22 mouse cellular contexts compared by ENCODE assay signal in genomic region chr10:76493527-76493926, GRCm38 (mm10). TPM values are rescaled to one million over a fixed set of nuclear protein-coding genes. Genes with fewer than 3 reads are reported as not detected.
DNase-seq lines count a peak whose midpoint lies in the region; ATAC-seq and TF ChIP-seq lines count a peak whose summit lies in the region.
"Had no signal": no experiment of that assay in that cellular context is flagged by ENCODE, and none has a peak within 500 bp of the region (broad histone marks: within the 10 kb centered on the region; RNA-seq: fewer than 3 reads in every experiment).

No protein-coding gene starts in this region.

- H3K4me3 ChIP-seq in liver, embryonic 14.5 days (ENCODE audit: insufficient read depth in 1 of 2, low read depth in 2 of 2, low read length in 2 of 2) = no peak overlapping the region
- H3K4me3 ChIP-seq: embryonic facial prominence, embryonic 12.5 days; hindbrain, embryonic 12.5 days; intestine, embryonic 15.5 days had no signal

- peaks cover 0 to 13% of the 10 kb centered on the region in 2 experiments; a peak in 2 of 4 replicates for H3K4me1 ChIP-seq in liver, embryonic 14.5 days (replicated peaks; ENCODE audit: control insufficient read depth in 2 of 2, insufficient read depth in 2 of 2, low read length in 1 of 2)
- H3K4me1 ChIP-seq: embryonic facial prominence, embryonic 12.5 days; hindbrain, embryonic 12.5 days; intestine, embryonic 15.5 days had no signal

- DNase-seq in frontal cortex, postnatal 10 days (ENCODE audit: low spot score in 2 of 2) = no peak
- DNase-seq in 3T3-L1 (ENCODE audit: low read depth, low spot score) (peak; percentile 8), adipocyte (ENCODE audit: low spot score) (no peak)
- DNase-seq in brain, adult 2 months (ENCODE audit: low read depth, low spot score) = peak; percentile 29
- peak; percentile 36 to 37 (median 36) for DNase-seq in liver, embryonic 14.5 days (ENCODE audit: low read depth in 3 of 3, low spot score in 3 of 3)
- no peak for DNase-seq in testis, postnatal 14 days (ENCODE audit: low spot score)
- no peak for DNase-seq in retina, embryonic 14.5 days (ENCODE audit: low spot score)
- DNase-seq: adrenal gland, postnatal 14 days; cerebellum, postnatal 14 days; gastrocnemius, postnatal 25 days; kidney, postnatal 10 days; layer of hippocampus, adult 9-11 months; lung, adult 18-20 months; right cerebral cortex, postnatal 25 days; thymus, adult 2 months had no signal

- no peak overlapping the region for H3K27ac ChIP-seq in liver, embryonic 14.5 days
- H3K27ac ChIP-seq: embryonic facial prominence, embryonic 12.5 days; hindbrain, embryonic 12.5 days; intestine, embryonic 15.5 days; macrophage had no signal

- H3K9ac ChIP-seq in liver, embryonic 14.5 days (replicated peaks) = no peak overlapping the region
- H3K9ac ChIP-seq: embryonic facial prominence, embryonic 12.5 days; hindbrain, embryonic 12.5 days; intestine, embryonic 15.5 days had no signal

- 28% methylated on average over 1 of the region's 1 CpGs for WGBS in liver, embryonic 14.5 days (ENCODE audit: insufficient replicate concordance)

- H3K27me3 ChIP-seq in liver, embryonic 14.5 days (ENCODE audit: control insufficient read depth, insufficient read depth, low read length) = no peaks in the 10 kb centered on the region
- H3K27me3 ChIP-seq: embryonic facial prominence, embryonic 12.5 days; hindbrain, embryonic 12.5 days; intestine, embryonic 15.5 days had no signal

- TF ChIP-seq EP300 in liver, embryonic 14.5 days (IDR thresholded peaks at IDR 0.05; ENCODE audit: low read depth) = no peak

- peak; percentile 39; the same call in 1 of the 2 replicates for TF ChIP-seq CTCF in liver, embryonic 14.5 days (IDR thresholded peaks at IDR 0.05; ENCODE audit: low read depth)

- H3K9me3 ChIP-seq in liver, embryonic 14.5 days (ENCODE audit: control insufficient read depth, low read length) = no peaks in the 10 kb centered on the region
- H3K9me3 ChIP-seq: embryonic facial prominence, embryonic 12.5 days; hindbrain, embryonic 12.5 days; intestine, embryonic 15.5 days had no signal

- no peak overlapping the region for H3K4me2 ChIP-seq in liver, embryonic 14.5 days (ENCODE audit: low read depth)
- H3K4me2 ChIP-seq: embryonic facial prominence, embryonic 12.5 days; hindbrain, embryonic 12.5 days; intestine, embryonic 15.5 days had no signal

- ATAC-seq in frontal cortex, adult (ENCODE audit: low TSS enrichment) = peak; percentile 50; the same call in 1 of the 2 replicates
- ATAC-seq in liver, embryonic 14.5 days (ENCODE audit: insufficient read depth) = peak; percentile 79
- ATAC-seq: intestine, embryonic 15.5 days; midbrain, embryonic 16.5 days had no signal

- H3K36me3 ChIP-seq in liver, embryonic 14.5 days (replicated peaks; ENCODE audit: control insufficient read depth, insufficient read depth, low read depth) = peaks cover 19% of the 10 kb centered on the region

RNA-seq across cellular contexts. Expression of gene Ybey, which starts 24.6 kb away (rescaled TPM):
- 1.1 and 1.5 TPM in 2 replicates for polyA plus RNA-seq in liver, embryonic 14.5 days (2012; rRNA removed)
- polyA plus RNA-seq in liver, embryonic 14.5 days (2014; fragmentation: Nextera tagmentation; extraction: Ambion mirVana) = 1.8 TPM in 2 replicates

RNA-seq across cellular contexts. Expression of gene Mcm3ap, which starts 24.8 kb away (rescaled TPM):
- 8.7 and 12.5 TPM in 2 replicates for polyA plus RNA-seq in liver, embryonic 14.5 days (2012; rRNA removed)
- 23.4 and 24.7 TPM in 2 replicates for polyA plus RNA-seq in liver, embryonic 14.5 days (2014; fragmentation: Nextera tagmentation; extraction: Ambion mirVana)

RNA-seq across cellular contexts. Expression of gene Lss, which starts 37.9 kb away (rescaled TPM):
- polyA plus RNA-seq in liver, embryonic 14.5 days (2012; rRNA removed) = 26.0 and 31.7 TPM in 2 replicates
- 45.2 and 46.6 TPM in 2 replicates for polyA plus RNA-seq in liver, embryonic 14.5 days (2014; fragmentation: Nextera tagmentation; extraction: Ambion mirVana)

RNA-seq across cellular contexts. Expression of gene 2610028H24Rik, which starts 44.6 kb away (rescaled TPM):
- polyA plus RNA-seq in liver, embryonic 14.5 days (2012; rRNA removed) = not detected in 2 replicates
- polyA plus RNA-seq in liver, embryonic 14.5 days (2014; fragmentation: Nextera tagmentation; extraction: Ambion mirVana) = not detected in 2 replicates
- polyA plus RNA-seq: embryonic facial prominence, embryonic 12.5 days; heart, embryonic 14.5 days; hindbrain, embryonic 12.5 days; intestine, embryonic 15.5 days; macrophage; midbrain, embryonic 16.5 days had no signal

RNA-seq across cellular contexts. Expression of gene Pcnt, which starts 50.9 kb away (rescaled TPM):
- polyA plus RNA-seq in liver, embryonic 14.5 days (2012; rRNA removed) = 9.9 and 19.9 TPM in 2 replicates
- 9.3 and 11.6 TPM in 2 replicates for polyA plus RNA-seq in liver, embryonic 14.5 days (2014; fragmentation: Nextera tagmentation; extraction: Ambion mirVana)

Comparison
In these comparisons a context has a peak if more than half of its experiments do, and no peak if none do; other contexts are left out.
1. DNase-seq: peak in 3T3-L1 (single experiment), brain, adult 2 months (single experiment) and liver, embryonic 14.5 days (3 of 3); none in frontal cortex, postnatal 10 days (0 of 2), testis, postnatal 14 days (single experiment), retina, embryonic 14.5 days (single experiment) and adipocyte (single experiment).